Mouse (Mus musculus): ENCODE data around the gene Mindy2. TPM values are rescaled to one million over a fixed set of nuclear protein-coding genes. Genes with fewer than 3 reads are reported as not detected.

Gene Mindy2
- polyA plus RNA-seq, 1 experiment from 2014 or later: 21.5 TPM

DNA sequence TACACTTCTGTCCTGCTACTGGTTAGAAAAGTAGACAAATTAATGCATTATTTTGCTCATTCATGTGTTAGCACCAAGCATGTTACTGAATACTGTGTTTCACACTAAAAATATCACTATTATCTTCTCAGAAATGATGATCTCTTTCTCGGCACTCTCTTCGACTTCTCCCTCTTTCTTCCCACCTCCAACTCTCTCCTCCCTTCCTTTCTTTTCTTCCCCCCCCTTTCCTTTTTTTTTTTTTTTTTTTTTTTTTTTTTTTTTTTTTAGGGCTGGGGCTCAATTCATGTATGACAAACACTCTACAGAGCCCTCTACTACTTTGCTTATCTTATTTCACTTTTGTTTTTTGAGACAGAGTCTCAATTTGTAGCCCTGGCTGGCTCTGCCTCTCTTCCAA is 1.3 kb upstream of the Mindy2 start:
- Histone ChIP-seq H3K27ac (no peak overlapping the region), H3K4me1 (peaks cover 16% of the 10 kb centered on the region), H3K36me3 (no peaks in the 10 kb centered on the region), H3K27me3 (no peaks in the 10 kb centered on the region), H3K4me3 (no peak overlapping the region), H3K9me3 (replicated peaks) (no peaks in the 10 kb centered on the region), H3K4me2 (replicated peaks) (no peak overlapping the region), H3K9ac (no peak overlapping the region)
- WGBS: 66% methylated on average over 2 of the region's 2 CpGs
- no peak for ATAC-seq (ENCODE audit: low FRiP score)

DNA sequence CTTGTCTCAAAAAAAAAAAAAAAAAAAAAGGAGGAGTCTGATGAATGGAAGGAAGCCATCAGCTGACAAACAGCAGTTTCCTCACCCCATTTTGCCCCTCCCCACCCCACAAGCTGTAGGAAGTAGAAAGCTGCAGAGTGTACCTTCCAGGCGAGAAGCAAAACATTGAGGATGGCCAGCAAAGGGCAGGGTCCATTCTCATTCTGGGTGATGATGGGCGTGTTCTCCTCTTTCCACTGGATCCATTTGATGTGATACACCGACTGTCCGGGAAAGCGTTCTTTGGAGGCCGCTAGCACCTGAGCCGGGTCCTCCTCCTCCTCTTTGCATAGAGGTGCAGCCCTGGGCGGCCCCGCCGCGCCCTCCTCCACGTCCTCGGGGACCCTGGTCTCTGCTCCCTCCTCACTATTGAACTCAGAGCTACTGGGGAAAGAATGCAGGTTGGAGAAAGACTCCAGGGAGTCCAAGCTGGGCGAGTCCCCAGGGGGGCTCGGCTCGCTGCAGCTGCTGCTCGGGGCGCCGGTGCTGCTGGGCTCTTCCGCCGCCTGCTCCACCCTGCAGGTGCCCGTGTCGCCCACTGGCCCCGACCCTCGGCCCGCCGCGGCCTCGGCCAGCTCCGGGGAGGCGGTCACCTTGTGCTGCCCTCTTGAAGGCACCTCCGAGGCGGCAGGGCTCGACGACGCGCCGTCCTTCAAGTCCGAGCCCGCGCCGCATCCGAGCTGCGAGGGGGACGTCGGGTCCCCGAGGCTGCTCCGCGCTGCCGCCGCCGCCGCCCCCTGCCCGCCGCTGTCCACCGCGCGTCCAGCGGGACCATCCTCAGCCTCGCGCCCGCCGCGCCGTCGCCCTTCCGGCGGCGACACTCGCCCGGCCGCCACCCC is 605 bp downstream of the Mindy2 start, which contains the start of gene Gm10642:
Gm10642 (plus strand) TSS at position 122 of the 878 bp plus-strand sequence.
- Histone ChIP-seq H3K9ac (peak within 1 kb of the TSS; percentile 90), H3K4me3 (peak within 1 kb of the TSS; percentile 87), H3K27me3 (no peaks in the 10 kb centered on the region), H3K9me3 (replicated peaks) (no peaks in the 10 kb centered on the region), H3K27ac (peak within 1 kb of the TSS; percentile 96), H3K36me3 (no peaks in the 10 kb centered on the region), H3K4me2 (replicated peaks) (peak within 1 kb of the TSS; percentile 76), H3K4me1 (peaks cover 21% of the 10 kb centered on the region)
- WGBS: under 1% methylated on average over 61 of the region's 72 CpGs
- peak; percentile 70 for ATAC-seq (ENCODE audit: low FRiP score)

DNA sequence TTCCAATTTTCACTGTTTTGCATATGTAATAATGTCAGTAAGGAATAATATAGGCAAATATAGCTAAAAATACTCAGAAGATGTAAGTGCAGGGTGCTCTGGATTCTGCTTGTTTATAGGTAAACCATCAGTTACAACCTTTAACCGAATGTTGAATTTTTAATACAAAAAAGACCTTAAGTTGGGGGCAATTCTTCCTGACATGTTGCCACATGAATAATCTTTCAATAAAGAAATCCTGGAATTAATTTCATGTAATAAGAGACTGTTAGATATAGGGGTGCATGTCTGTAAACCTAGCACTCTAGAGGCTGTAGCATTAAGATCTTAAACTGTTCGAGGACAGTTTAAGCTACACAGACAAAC is 1.2 kb downstream of the Mindy2 start:
- no peaks in the 10 kb centered on the region for H3K36me3 ChIP-seq
- peak overlapping the region; percentile 76 for H3K4me2 ChIP-seq (replicated peaks)
- H3K9ac ChIP-seq: no peak overlapping the region
- H3K4me1 ChIP-seq: peaks cover 21% of the 10 kb centered on the region
- ATAC-seq (ENCODE audit: low FRiP score): peak; percentile 21
- no peaks in the 10 kb centered on the region for H3K27me3 ChIP-seq
- 38% methylated on average over 2 of the region's 2 CpGs for WGBS
- no peak overlapping the region for H3K27ac ChIP-seq
- H3K9me3 ChIP-seq (replicated peaks): no peaks in the 10 kb centered on the region
- H3K4me3 ChIP-seq: peak overlapping the region; percentile 87

DNA sequence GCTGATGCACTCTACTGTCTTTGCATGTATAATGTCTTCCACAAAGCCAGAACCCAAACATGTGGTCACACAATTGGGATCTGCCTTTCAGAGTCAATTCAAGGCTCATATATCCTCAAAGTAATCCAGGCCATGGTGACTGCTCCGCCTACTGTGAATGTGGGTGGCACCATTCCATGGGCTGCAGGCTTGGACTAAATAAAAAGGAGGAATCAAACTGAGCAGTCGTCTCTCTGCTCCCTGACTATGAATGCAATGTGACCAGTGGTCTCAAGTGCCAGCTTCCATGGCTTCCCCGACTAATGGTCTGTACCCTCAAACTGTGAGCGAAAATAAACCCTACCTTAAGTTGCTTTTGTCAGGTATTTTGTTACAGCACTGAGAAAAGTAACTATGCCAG is 2.5 kb downstream of the Mindy2 start:
- 0 out of 2 replicates have a peak overlapping the region, but pooled peaks have one; percentile 27 for H3K9ac ChIP-seq

DNA sequence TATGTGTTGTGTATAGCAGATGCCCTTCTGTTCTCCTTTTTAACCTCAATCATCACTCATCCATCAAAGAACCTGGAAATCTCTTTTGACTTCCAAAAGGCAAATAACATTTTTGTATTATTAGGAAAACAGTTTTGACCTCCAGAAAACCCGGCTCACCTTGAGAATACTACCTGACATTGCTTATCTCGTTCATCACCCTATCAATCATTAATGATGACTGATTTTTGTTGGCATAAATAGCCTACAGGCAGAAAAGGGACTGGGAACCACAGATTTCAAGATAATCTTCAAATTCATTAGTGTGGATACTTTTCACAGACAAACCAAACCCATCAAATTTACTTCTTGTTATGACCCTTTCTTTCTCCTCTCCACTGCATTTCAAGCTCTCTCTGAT is 3.1 kb downstream of the Mindy2 start:
- Histone ChIP-seq H3K9me3 (replicated peaks) (no peaks in the 10 kb centered on the region), H3K36me3 (no peaks in the 10 kb centered on the region), H3K4me3 (peak overlapping the region; percentile 5; the same call in 1 of the 2 replicates), H3K4me1 (peaks cover 21% of the 10 kb centered on the region), H3K9ac (no peak overlapping the region), H3K27me3 (no peaks in the 10 kb centered on the region), H3K27ac (no peak overlapping the region), H3K4me2 (replicated peaks) (peak overlapping the region; percentile 76)
- WGBS: 69% methylated on average over 2 of the region's 2 CpGs
- no peak for ATAC-seq (ENCODE audit: low FRiP score)

More for the DNA sequence above, 2.5 kb downstream of the Mindy2 start:
- Histone ChIP-seq H3K4me1 (peaks cover 21% of the 10 kb centered on the region), H3K27me3 (no peaks in the 10 kb centered on the region), H3K9me3 (replicated peaks) (no peaks in the 10 kb centered on the region), H3K4me3 (peak overlapping the region; percentile 5; the same call in 1 of the 2 replicates), H3K27ac (no peak overlapping the region), H3K36me3 (no peaks in the 10 kb centered on the region), H3K4me2 (replicated peaks) (peak overlapping the region; percentile 76)
- 74% methylated on average over 4 of the region's 4 CpGs for WGBS
- no peak for ATAC-seq (ENCODE audit: low FRiP score)

DNA sequence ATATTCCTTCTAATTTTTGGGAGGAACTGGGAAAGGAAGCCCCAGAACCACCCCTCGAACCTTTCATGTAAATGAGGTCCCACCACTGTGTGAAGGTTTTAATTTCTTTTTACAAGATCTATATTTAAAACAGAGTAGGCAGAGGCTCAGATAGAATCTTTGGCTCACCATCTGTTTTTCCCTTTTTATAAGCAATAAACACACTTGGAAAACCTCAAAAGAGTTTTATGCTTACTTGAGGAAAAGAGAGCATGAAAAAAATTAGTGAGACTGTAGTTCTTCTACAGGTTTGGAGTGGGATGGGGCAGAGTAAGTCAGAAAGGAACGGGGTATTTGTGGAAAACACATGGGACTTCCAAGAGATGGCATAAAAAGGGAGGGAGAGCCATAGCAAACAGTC is 4.8 kb downstream of the Mindy2 start:
- 83% methylated on average over 2 of the region's 2 CpGs for WGBS
- Histone ChIP-seq H3K27me3 (no peaks in the 10 kb centered on the region), H3K27ac (no peak overlapping the region), H3K9ac (no peak overlapping the region), H3K9me3 (replicated peaks) (no peaks in the 10 kb centered on the region), H3K4me2 (replicated peaks) (no peak overlapping the region), H3K36me3 (no peaks in the 10 kb centered on the region), H3K4me1 (peaks cover 21% of the 10 kb centered on the region), H3K4me3 (no peak overlapping the region)
- no peak for ATAC-seq (ENCODE audit: low FRiP score)

DNA sequence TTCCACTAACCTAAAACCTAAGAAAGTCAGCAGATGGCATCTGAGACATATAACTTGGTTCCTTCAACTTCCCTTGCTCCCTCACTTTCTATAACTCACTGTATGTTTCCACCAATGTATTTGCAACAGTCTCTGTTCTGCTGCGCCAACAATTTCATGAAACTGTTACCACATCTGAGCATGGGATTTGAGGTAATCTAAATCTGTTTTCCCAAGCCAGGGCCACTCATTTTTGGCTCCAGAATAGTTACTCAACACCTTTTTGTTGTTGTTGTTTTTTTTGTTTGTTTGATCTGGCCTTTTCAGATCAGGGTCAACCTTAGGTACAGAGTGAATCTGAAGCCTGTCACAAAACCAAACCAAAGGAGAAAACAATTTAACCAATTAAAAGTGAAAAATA is 6.0 kb downstream of the Mindy2 start:
- Histone ChIP-seq H3K4me2 (replicated peaks) (no peak overlapping the region), H3K9ac (no peak overlapping the region), H3K36me3 (no peaks in the 10 kb centered on the region), H3K27ac (no peak overlapping the region), H3K9me3 (replicated peaks) (no peaks in the 10 kb centered on the region), H3K4me3 (no peak overlapping the region), H3K27me3 (no peaks in the 10 kb centered on the region), H3K4me1 (peaks cover 21% of the 10 kb centered on the region)
- WGBS: 95% methylated on average over 1 of the region's 1 CpGs
- no peak for ATAC-seq (ENCODE audit: low FRiP score)

DNA sequence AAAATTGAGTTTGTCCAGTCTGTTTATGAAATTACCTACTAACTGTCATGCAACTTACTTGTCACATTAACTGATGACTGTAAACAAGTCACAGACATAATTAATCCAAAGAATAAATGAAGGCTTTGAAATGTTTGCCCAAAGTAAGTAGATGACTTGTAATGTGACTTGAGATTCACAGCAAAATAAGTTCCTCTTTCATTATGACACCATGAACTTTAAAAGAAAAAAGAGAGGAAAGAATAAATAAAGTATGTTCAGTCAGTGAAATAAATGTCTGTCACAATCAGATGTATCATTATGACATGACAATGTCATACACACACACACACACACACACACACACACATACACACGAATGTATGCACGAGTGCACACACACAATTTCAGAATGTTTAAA is 6.7 kb downstream of the Mindy2 start:
- Histone ChIP-seq H3K9me3 (replicated peaks) (no peaks in the 10 kb centered on the region), H3K4me3 (no peak overlapping the region), H3K27me3 (no peaks in the 10 kb centered on the region), H3K27ac (no peak overlapping the region), H3K36me3 (no peaks in the 10 kb centered on the region), H3K4me1 (peaks cover 21% of the 10 kb centered on the region), H3K9ac (no peak overlapping the region), H3K4me2 (replicated peaks) (no peak overlapping the region)
- WGBS: 91% methylated on average over 2 of the region's 2 CpGs
- ATAC-seq (ENCODE audit: low FRiP score): no peak

DNA sequence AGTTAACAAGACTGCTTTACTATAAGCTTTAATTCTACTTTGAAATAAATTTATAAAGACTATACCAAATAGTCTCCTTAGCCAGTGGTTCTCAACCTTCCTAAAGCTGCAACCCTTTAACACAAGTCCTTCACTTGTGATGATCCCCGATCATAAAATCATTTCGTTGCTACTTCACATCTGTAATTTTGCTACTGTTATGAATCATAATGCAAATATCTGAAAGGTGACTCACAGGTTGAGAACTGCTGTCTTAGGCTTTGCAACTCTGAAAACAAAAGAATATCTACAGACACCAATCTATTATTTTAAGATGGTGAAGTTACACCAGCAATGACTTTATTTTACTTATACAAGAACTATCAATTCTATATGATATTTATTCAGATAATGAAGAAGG is 20.2 kb downstream of the Mindy2 start:
- Histone ChIP-seq H3K4me1 (no peaks in the 10 kb centered on the region), H3K9ac (no peak overlapping the region), H3K4me3 (no peak overlapping the region), H3K9me3 (replicated peaks) (no peaks in the 10 kb centered on the region), H3K27me3 (no peaks in the 10 kb centered on the region), H3K27ac (no peak overlapping the region), H3K36me3 (0 out of 2 replicates have a peak, but pooled peaks cover 4% of the 10 kb centered on the region), H3K4me2 (replicated peaks) (no peak overlapping the region)
- no peak for ATAC-seq (ENCODE audit: low FRiP score)
- WGBS: 90% methylated on average over 2 of the region's 2 CpGs

DNA sequence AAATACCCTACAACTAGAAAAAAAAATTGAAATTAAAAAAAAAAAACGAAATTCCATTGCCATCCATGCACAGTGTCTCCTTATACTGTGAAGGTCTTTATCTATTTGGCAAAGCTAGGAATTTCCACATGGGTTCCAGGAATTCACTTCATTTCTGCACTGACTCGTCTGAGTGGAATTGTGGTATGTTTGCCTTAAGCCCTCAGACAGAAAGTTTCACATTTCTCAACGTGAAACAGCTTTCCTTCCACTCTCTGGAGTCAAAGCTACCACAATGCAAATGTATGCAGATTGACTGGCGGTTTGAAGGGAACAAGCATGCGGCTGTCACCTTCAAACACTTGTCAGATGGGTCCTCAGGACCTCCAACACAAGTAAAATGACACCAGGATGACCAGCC is 25.3 kb downstream of the Mindy2 start:
- Histone ChIP-seq H3K27ac (no peak overlapping the region), H3K9me3 (replicated peaks) (no peaks in the 10 kb centered on the region), H3K4me3 (no peak overlapping the region), H3K36me3 (0 out of 2 replicates have a peak, but pooled peaks cover 4% of the 10 kb centered on the region), H3K4me1 (no peaks in the 10 kb centered on the region), H3K27me3 (no peaks in the 10 kb centered on the region), H3K4me2 (replicated peaks) (no peak overlapping the region), H3K9ac (no peak overlapping the region)
- 28% methylated on average over 5 of the region's 5 CpGs for WGBS
- no peak for ATAC-seq (ENCODE audit: low FRiP score)

DNA sequence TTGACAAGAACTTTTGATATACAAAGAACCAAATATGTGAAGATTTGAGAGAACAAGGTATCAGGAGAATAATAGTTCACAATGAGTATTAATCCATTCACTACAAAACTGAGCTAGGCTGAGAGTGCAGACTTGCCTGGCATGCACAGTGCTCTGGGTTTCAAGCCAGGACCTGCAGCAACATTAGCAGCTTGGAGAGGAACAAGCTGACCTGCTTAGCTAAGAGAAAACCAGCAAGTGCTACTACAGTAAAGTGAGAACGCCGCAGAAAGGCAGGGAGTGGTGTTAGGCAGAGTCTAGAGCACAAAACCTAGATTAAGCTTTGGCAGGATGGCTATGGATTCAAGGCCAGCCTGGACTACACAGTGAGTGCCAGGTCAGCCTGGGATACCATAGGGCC is 27.3 kb downstream of the Mindy2 start:
- 85% methylated on average over 2 of the region's 2 CpGs for WGBS

DNA sequence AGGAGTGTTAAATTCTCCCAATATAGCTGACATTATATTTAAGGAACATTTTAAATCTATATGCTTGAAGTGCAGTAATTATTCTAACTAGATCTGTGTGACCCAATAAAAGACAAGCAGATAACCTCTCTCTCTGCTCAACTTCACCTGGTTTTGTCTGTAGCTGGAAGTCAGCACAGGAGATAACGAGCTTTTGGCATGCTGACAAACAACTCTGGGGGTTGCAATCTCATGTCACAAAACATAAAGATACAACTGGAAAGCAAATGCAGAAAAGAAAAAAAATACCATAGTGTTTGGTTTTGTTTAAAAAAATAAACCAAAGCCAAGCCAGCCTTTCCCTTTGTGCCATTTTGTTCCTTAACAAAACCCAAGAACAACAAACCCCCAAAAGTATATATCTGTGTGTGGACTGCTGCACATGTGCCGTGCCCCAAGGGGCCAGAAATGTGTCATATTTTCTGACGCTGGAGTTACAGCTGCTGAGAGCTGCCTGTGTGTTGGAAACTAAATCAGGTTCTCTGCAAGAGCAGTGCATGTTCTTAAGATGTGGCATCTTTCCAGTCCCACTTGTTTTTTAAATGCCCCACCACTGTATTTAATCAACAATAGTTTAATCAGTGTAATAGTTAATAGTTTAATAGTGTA is 45.8 kb downstream of the Mindy2 start:
- Histone ChIP-seq H3K4me2 (replicated peaks) (no peak overlapping the region), H3K27ac (no peak overlapping the region), H3K27me3 (no peaks in the 10 kb centered on the region), H3K36me3 (peaks cover 31% of the 10 kb centered on the region), H3K9ac (no peak overlapping the region), H3K4me3 (no peak overlapping the region), H3K9me3 (replicated peaks) (no peaks in the 10 kb centered on the region), H3K4me1 (no peaks in the 10 kb centered on the region)
- WGBS: 62% methylated on average over 3 of the region's 3 CpGs
- no peak for ATAC-seq (ENCODE audit: low FRiP score)

More for the DNA sequence above, 27.3 kb downstream of the Mindy2 start:
- Histone ChIP-seq H3K4me3 (no peak overlapping the region), H3K36me3 (0 out of 2 replicates have a peak, but pooled peaks cover under 1% of the 10 kb centered on the region), H3K4me1 (no peaks in the 10 kb centered on the region), H3K4me2 (replicated peaks) (no peak overlapping the region), H3K27me3 (no peaks in the 10 kb centered on the region), H3K27ac (no peak overlapping the region), H3K9me3 (replicated peaks) (no peaks in the 10 kb centered on the region), H3K9ac (no peak overlapping the region)
- no peak for ATAC-seq (ENCODE audit: low FRiP score)

All from hindbrain, embryonic 12.5 days (tissue).